Mouse (Mus musculus): ENCODE results near the gene Gpnmb. TPM values are rescaled to one million over a fixed set of nuclear protein-coding genes. Genes with fewer than 3 reads are reported as not detected.
A peak's percentile ranks its signal among the peaks of the same experiment; 100 is the strongest.

Gene Gpnmb
- 0.30 and 0.56 TPM in 2 replicates for polyA plus RNA-seq (2015; fragmentation: Nextera tagmentation; extraction: Ambion mirVana)

DNA sequence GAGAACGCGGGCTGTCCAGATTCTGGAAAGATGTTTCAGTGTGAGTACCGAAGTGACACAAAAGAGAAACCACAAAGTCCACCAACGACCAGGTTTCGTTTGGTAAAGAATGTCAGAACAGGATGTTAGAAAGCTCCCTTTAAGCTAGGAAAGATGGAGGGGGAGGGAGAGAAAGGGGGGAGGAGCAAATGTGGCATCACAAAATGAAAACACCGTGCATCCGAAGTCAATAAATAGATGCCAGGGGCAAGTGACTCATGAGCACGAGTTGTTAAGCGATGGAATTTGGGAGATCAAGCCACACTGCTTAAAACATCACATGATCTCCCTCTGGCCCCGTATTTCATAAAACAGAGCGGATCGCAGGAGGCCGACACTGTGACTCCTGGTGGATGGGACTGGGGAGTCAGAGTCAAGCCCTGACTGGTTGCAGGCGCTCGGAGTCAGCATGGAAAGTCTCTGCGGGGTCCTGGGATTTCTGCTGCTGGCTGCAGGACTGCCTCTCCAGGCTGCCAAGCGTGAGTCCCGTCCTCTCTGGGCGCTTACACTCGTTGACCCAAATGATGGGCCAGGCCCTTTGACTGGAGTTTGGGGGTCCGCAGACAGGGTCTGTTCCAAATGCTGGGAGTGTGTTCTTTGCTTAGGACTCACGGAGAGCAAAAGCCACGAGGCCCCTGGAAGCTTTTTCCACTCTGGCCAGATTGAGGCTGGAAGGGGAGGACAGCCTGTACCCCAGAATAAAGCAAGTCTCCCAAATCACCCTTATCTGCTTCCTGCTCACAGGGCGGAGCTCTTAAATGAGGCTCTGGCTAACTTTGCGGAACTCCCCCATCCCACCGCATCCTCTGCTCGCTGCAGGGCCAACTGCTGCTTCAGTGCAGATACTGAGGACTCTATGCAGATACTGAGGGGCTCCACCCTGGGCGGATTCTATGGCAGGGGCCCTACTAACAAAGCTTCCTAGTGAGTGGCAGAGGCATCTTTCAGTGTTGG is at the start of gene Gpnmb:
Gpnmb (plus strand) TSS at position 272 of the 993 bp plus-strand sequence.
- peak within 1 kb of the TSS; percentile 31 for H3K4me2 ChIP-seq (ENCODE audit: low read depth, low read length)
- H3K4me3 ChIP-seq (replicated peaks; ENCODE audit: low read length): peak within 1 kb of the TSS; percentile 16; the same call in 1 of the 2 replicates
- H3K4me1 ChIP-seq (ENCODE audit: control insufficient read depth, insufficient read depth, low read length): peaks cover 8% of the 10 kb centered on the region; the same call in 1 of the 2 replicates
- ATAC-seq (ENCODE audit: insufficient read depth, low FRiP score): no peak
- H3K9ac ChIP-seq (ENCODE audit: low read length): peak within 1 kb of the TSS; percentile 43; the same call in 1 of the 2 replicates
- WGBS: 39% methylated on average over 28 of the region's 28 CpGs
- H3K27ac ChIP-seq (ENCODE audit: low read length): no peak within 1 kb of the TSS
- H3K9me3 ChIP-seq (replicated peaks; ENCODE audit: control insufficient read depth, low read length): no peaks in the 10 kb centered on the region
- H3K27me3 ChIP-seq (ENCODE audit: control insufficient read depth, insufficient read depth, low read length): 0 out of 2 replicates have a peak, but pooled peaks cover 4% of the 10 kb centered on the region
- H3K36me3 ChIP-seq (ENCODE audit: control insufficient read depth, insufficient read depth, low read length): no peaks in the 10 kb centered on the region

DNA sequence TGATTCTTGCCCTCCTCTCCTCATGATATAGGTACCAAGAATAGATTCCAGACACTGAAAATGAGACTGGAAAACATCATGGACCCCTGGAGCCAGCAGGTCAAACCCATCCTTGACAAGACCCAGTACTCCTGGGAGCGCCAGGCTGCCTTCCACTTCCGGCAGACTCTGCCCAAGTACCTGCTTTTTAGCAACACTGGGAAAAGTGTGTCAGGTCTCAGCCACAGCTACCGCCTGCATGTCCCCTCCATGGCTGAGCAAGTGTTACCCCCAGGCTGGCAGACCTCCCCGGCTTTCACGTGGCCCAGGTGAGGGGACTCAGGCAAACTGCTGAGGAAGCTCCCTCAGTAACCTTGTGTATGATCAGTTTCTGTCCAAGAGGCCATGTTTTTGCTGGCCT is 46.4 kb upstream of the Gpnmb start:
- Histone ChIP-seq H3K4me2 (ENCODE audit: low read depth, low read length) (no peak overlapping the region), H3K27me3 (ENCODE audit: control insufficient read depth, insufficient read depth, low read length) (no peaks in the 10 kb centered on the region), H3K4me3 (replicated peaks; ENCODE audit: low read length) (no peak overlapping the region), H3K4me1 (ENCODE audit: control insufficient read depth, insufficient read depth, low read length) (no peaks in the 10 kb centered on the region), H3K36me3 (ENCODE audit: control insufficient read depth, insufficient read depth, low read length) (no peaks in the 10 kb centered on the region), H3K27ac (ENCODE audit: low read length) (no peak overlapping the region), H3K9ac (ENCODE audit: low read length) (no peak overlapping the region), H3K9me3 (replicated peaks; ENCODE audit: control insufficient read depth, low read length) (no peaks in the 10 kb centered on the region)
- ATAC-seq (ENCODE audit: insufficient read depth, low FRiP score): no peak
- 91% methylated on average over 5 of the region's 5 CpGs for WGBS

DNA sequence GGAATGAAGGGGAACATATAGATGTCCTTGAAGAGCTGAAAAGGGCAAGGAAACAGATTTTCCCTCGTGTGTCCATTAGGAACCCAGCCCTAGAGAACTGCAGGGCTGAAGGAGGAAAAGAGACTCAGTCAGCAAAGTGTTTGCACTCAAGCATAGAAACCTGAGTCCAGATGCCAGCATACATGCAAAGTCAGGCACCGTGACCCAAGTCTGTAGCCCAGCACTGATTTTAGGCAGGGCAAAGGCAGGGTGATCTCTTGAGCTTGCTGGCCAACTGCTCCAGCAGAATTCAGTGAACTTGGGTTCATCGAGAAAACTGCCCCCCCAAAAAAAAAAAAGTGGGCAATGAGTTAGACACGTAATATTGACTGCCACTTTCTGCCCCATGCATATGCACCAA is 44.4 kb upstream of the Gpnmb start:
- Histone ChIP-seq H3K9ac (ENCODE audit: low read length) (no peak overlapping the region), H3K36me3 (ENCODE audit: control insufficient read depth, insufficient read depth, low read length) (no peaks in the 10 kb centered on the region), H3K27ac (ENCODE audit: low read length) (no peak overlapping the region), H3K27me3 (ENCODE audit: control insufficient read depth, insufficient read depth, low read length) (no peaks in the 10 kb centered on the region), H3K4me3 (replicated peaks; ENCODE audit: low read length) (no peak overlapping the region), H3K4me2 (ENCODE audit: low read depth, low read length) (no peak overlapping the region), H3K4me1 (ENCODE audit: control insufficient read depth, insufficient read depth, low read length) (no peaks in the 10 kb centered on the region), H3K9me3 (replicated peaks; ENCODE audit: control insufficient read depth, low read length) (no peaks in the 10 kb centered on the region)
- no peak for ATAC-seq (ENCODE audit: insufficient read depth, low FRiP score)
- WGBS: 76% methylated on average over 4 of the region's 4 CpGs

DNA sequence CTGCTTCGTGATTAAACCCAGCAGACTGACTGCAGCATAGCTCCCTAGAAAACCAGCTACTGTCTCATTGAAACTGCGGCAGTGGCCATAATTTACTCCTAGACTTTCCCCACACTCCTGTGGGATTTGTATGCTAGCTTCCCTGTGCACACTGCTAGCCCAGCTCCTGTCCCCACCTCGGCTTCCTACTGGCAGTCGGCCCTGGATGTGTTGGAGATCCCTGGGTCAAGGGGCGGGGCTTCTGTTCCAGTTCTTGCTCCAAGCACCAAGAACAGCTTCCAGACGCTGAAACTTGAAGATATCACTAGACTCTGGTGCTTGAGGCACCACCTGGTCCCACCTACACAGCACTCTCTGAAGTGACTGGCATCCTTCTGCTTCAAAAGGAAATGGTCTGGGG is 38.2 kb upstream of the Gpnmb start:
- WGBS: 47% methylated on average over 6 of the region's 6 CpGs
- no peaks in the 10 kb centered on the region for H3K9me3 ChIP-seq (replicated peaks; ENCODE audit: control insufficient read depth, low read length)
- H3K36me3 ChIP-seq (ENCODE audit: control insufficient read depth, insufficient read depth, low read length): no peaks in the 10 kb centered on the region
- no peak overlapping the region for H3K4me3 ChIP-seq (replicated peaks; ENCODE audit: low read length)
- no peaks in the 10 kb centered on the region for H3K27me3 ChIP-seq (ENCODE audit: control insufficient read depth, insufficient read depth, low read length)
- H3K27ac ChIP-seq (ENCODE audit: low read length): no peak overlapping the region
- no peak overlapping the region for H3K4me2 ChIP-seq (ENCODE audit: low read depth, low read length)
- H3K9ac ChIP-seq (ENCODE audit: low read length): no peak overlapping the region
- no peaks in the 10 kb centered on the region for H3K4me1 ChIP-seq (ENCODE audit: control insufficient read depth, insufficient read depth, low read length)
- ATAC-seq (ENCODE audit: insufficient read depth, low FRiP score): no peak

DNA sequence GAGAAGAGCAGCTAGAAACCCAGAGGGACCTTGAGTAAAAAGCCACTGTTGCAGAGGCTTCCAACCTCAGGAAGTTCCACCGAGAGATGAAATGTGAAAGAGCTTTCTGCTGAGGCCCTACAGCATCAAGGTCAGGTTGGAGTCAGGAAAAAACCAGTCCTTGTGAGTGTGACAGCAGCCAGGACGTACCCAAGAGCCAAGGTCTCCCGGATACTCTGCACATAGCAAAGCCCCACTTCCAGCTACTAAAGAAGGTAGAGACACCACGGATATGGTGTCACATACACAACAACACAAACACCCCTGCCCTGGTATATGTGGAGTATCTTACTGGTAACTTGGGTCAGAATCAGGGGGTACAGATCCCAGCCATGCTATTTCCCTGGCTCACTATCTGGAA is 37.5 kb upstream of the Gpnmb start:
- Histone ChIP-seq H3K27ac (ENCODE audit: low read length) (no peak overlapping the region), H3K4me2 (ENCODE audit: low read depth, low read length) (no peak overlapping the region), H3K9me3 (replicated peaks; ENCODE audit: control insufficient read depth, low read length) (no peaks in the 10 kb centered on the region), H3K27me3 (ENCODE audit: control insufficient read depth, insufficient read depth, low read length) (no peaks in the 10 kb centered on the region), H3K36me3 (ENCODE audit: control insufficient read depth, insufficient read depth, low read length) (no peaks in the 10 kb centered on the region), H3K9ac (ENCODE audit: low read length) (no peak overlapping the region), H3K4me1 (ENCODE audit: control insufficient read depth, insufficient read depth, low read length) (no peaks in the 10 kb centered on the region), H3K4me3 (replicated peaks; ENCODE audit: low read length) (no peak overlapping the region)
- 81% methylated on average over 4 of the region's 4 CpGs for WGBS
- no peak for ATAC-seq (ENCODE audit: insufficient read depth, low FRiP score)

DNA sequence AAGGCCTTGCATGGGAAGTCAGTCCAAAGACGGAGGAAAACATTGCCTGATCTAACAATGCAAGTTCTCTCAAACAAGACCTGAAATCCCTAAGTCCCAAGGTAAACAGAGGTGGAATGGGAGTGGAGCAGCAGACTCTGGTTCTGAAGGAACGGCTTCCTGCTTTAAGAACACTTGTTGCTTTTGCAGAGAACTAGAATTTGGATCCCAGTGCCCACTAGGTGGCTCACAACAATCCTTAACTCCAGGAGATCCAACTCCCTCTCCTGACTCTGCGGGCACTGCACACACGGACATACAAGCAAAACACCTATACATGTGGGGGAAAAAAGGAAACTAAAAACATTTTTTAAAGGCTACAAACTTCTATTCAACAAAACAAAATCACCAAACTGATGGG is 33.0 kb upstream of the Gpnmb start:
- Histone ChIP-seq H3K9me3 (replicated peaks; ENCODE audit: control insufficient read depth, low read length) (no peaks in the 10 kb centered on the region), H3K9ac (ENCODE audit: low read length) (no peak overlapping the region), H3K4me2 (ENCODE audit: low read depth, low read length) (no peak overlapping the region), H3K36me3 (ENCODE audit: control insufficient read depth, insufficient read depth, low read length) (no peaks in the 10 kb centered on the region), H3K27me3 (ENCODE audit: control insufficient read depth, insufficient read depth, low read length) (no peaks in the 10 kb centered on the region), H3K4me3 (replicated peaks; ENCODE audit: low read length) (no peak overlapping the region), H3K4me1 (ENCODE audit: control insufficient read depth, insufficient read depth, low read length) (0 out of 2 replicates have a peak, but pooled peaks cover 2% of the 10 kb centered on the region), H3K27ac (ENCODE audit: low read length) (no peak overlapping the region)
- ATAC-seq (ENCODE audit: insufficient read depth, low FRiP score): no peak
- WGBS: 29% methylated on average over 4 of the region's 4 CpGs

DNA sequence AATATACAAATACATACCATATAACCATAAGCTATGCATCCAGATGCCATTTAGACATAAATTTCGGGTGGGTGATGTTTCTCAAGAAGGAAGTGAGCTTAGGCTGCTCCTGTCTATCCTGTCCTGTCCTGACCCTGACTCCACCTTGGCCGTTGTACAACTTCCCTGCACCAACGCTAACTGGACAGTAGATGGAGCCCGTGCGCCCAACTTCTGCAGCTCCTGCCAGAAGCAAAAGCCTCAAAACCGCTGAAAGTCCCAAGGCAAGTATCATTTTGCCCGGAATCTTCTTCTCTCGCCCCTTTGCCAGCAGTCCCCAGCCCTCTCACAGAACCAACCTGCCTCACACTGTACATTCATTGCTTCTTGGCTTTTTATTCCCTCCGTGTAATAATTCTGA is 28.4 kb upstream of the Gpnmb start:
- Histone ChIP-seq H3K4me1 (ENCODE audit: control insufficient read depth, insufficient read depth, low read length) (0 out of 2 replicates have a peak, but pooled peaks cover 2% of the 10 kb centered on the region), H3K9ac (ENCODE audit: low read length) (peak overlapping the region; percentile 62; the same call in 1 of the 2 replicates), H3K9me3 (replicated peaks; ENCODE audit: control insufficient read depth, low read length) (no peaks in the 10 kb centered on the region; the same call in 1 of the 2 replicates), H3K27ac (ENCODE audit: low read length) (no peak overlapping the region), H3K4me3 (replicated peaks; ENCODE audit: low read length) (peak overlapping the region; percentile 45), H3K36me3 (ENCODE audit: control insufficient read depth, insufficient read depth, low read length) (no peaks in the 10 kb centered on the region), H3K27me3 (ENCODE audit: control insufficient read depth, insufficient read depth, low read length) (no peaks in the 10 kb centered on the region), H3K4me2 (ENCODE audit: low read depth, low read length) (peak overlapping the region; percentile 66)
- WGBS: under 1% methylated on average over 9 of the region's 9 CpGs
- no peak for ATAC-seq (ENCODE audit: insufficient read depth, low FRiP score)

DNA sequence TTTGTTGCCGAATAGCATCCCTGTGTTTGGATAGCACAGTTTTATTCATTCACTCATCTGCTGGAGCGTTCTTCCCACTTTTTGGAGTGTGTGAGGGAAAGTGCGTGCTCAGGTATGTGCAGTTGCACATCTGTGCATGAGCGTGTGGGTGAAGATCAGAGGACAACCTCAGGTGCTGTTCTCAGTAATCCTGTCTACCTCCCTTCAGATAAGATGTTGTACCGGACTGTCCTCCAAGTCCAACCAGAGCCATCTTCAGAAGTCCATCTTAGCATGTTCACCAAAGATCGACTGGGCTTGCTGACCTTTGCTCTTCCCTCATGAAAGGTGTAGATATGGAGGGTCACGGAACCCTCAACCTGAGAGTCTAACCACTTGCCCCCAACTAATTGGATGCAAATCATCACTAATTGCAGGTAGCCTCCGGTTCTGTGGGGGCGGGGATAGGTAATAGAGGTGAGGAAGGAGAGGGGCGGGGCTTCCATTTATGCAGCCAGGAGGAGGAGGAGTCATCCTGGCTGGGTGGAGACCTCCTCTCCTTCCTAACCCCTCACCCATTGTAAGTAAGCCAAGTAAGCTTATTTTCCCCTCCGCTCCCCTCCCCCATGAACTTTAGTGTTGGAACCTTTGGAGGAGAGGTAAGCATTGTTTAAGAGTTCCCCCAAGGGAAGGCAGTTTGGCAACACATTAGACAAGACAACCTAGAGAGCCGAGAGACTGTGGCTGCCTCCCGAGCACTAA is 27.8 kb upstream of the Gpnmb start:
- ATAC-seq (ENCODE audit: insufficient read depth, low FRiP score): no peak

More for the DNA sequence above, 27.8 kb upstream of the Gpnmb start:
- H3K9ac ChIP-seq (ENCODE audit: low read length): peak overlapping the region; percentile 62; the same call in 1 of the 2 replicates
- H3K4me3 ChIP-seq (replicated peaks; ENCODE audit: low read length): peak overlapping the region; percentile 45
- H3K27me3 ChIP-seq (ENCODE audit: control insufficient read depth, insufficient read depth, low read length): no peaks in the 10 kb centered on the region
- H3K36me3 ChIP-seq (ENCODE audit: control insufficient read depth, insufficient read depth, low read length): no peaks in the 10 kb centered on the region
- no peak overlapping the region for H3K27ac ChIP-seq (ENCODE audit: low read length)
- peak overlapping the region; percentile 66 for H3K4me2 ChIP-seq (ENCODE audit: low read depth, low read length)
- H3K9me3 ChIP-seq (replicated peaks; ENCODE audit: control insufficient read depth, low read length): no peaks in the 10 kb centered on the region; the same call in 1 of the 2 replicates
- WGBS: 16% methylated on average over 13 of the region's 13 CpGs
- 0 out of 2 replicates have a peak, but pooled peaks cover 2% of the 10 kb centered on the region for H3K4me1 ChIP-seq (ENCODE audit: control insufficient read depth, insufficient read depth, low read length)

All from stomach, embryonic 16.5 days (tissue).